Mouse (Mus musculus): ENCODE measurements at regions not wholly inside any gene's neighbourhood (a gene's known extent, or its start where the extent isn't known, plus 50 kb on each side); places are given as distances from the start of the nearest gene placed in this dataset.

- DNase-seq, result no peak
Measured at GRCm38 (mm10) chr13:107873244-107873667, 171.0 kb upstream of the Smim15 start.

DNA sequence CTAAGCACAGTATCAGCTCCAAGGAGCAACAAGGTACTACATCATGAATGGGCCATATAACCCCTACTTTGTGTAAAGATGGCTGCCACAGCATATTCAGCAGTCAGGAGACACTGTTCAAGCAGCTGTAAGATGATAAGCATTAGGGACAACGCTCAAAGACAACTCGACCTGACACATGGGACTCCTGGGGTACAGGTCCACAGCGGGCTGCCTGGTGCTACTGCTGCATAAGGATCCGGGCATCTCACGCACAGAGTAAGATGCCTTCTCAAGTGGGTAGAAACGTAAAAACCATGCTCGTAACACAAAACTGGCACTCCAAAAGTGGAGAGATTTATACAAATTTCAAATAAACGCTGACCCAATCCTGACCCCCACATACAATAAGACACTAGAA lies 171.7 kb upstream of the Smim15 start:
- no peak for DNase-seq

- no peak for DNase-seq
Measured at GRCm38 (mm10) chr13:107872137-107872536, 172.1 kb upstream of the Smim15 start.

DNA sequence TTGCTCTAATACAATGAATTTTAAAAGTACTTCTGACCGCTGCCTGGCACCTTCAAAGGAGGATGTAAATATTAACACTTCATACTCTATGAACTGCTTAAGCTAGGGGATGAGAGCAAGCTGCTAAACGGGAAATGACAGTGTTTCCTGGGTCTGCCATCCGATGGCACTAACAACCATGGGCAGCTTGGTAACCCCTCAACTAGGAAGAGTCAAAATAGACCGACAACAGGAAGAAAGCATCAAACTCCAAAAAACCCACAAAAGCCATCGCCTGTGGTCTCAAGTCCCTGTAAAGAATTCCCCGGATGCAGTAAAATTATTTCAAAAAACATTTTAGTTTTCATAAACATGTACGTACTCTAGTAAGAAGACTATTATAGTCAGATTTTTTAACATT lies 175.3 kb upstream of the Smim15 start:
- DNase-seq, result no peak

DNA sequence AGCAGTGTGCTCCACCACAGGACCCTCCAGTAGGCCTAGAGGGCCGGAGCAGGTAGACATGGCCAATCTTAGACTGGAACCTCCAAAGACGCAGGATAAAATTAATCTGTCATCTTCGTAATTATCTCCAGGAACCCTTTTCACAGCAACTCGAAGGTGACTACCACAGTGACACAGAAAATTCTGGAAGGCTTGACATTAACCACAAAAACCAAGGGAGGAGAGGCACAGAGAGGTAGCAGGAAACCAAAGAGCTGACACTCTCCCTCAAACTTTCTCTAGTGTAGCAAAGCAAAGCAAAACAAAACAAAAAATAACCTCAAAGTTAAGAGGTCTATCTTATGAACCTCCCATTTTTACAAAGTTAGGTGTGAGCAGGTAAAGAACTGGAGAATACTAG lies 177.4 kb upstream of the Smim15 start:
- DNase-seq, result no peak

DNA sequence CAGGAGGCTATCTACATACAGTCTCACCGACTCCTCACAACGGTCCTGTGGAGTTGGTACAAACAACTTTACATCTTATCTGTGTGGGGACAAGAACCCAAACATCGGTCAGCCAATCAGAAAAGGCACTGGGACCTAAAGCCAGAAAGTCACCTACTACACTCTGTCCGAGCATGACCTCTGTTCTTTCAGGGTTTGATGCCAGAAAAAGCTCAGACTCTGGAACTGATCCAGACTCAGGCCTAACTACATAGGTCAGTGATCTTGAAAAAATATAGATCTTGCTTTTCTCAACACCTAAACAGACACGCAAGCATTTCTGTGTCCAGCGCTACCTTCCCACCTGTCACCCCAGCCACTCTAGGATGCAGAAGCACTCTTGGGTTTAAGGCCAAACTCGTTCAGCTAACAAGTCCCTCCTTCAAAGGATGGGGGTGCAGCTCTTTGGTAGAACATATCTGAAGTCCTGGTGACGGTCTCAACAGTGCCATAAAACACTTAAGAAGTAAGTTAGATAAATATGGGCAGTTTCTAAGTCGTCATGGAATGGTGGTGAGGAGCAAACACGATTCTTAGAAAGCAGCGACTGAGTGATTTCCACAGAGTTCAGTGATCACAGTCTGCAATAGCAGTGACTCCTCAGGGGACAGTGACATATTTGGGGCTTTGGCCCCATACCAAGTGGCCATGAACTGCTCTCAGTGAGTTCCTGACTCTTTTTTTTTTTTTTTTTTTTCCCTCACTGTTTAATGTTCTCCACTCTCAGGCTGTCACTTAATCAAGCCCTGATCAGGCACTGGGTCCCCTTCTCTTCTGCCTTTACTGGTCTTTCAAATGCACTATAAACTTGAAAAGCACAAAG lies 181.2 kb upstream of the Smim15 start:
- no peak for DNase-seq

GRCm38 (mm10) chr13:107861384-107862134 lies 182.7 kb upstream of the Smim15 start:
- DNase-seq, result no peak

GRCm38 (mm10) chr13:107857043-107857755 lies 187.0 kb upstream of the Smim15 start:
- no peak for DNase-seq

- no peak for DNase-seq
Measured at GRCm38 (mm10) chr13:107850907-107851560, 193.2 kb upstream of the Smim15 start.

GRCm38 (mm10) chr13:107848871-107849270 lies 195.4 kb upstream of the Smim15 start:
- no peak for DNase-seq

DNA sequence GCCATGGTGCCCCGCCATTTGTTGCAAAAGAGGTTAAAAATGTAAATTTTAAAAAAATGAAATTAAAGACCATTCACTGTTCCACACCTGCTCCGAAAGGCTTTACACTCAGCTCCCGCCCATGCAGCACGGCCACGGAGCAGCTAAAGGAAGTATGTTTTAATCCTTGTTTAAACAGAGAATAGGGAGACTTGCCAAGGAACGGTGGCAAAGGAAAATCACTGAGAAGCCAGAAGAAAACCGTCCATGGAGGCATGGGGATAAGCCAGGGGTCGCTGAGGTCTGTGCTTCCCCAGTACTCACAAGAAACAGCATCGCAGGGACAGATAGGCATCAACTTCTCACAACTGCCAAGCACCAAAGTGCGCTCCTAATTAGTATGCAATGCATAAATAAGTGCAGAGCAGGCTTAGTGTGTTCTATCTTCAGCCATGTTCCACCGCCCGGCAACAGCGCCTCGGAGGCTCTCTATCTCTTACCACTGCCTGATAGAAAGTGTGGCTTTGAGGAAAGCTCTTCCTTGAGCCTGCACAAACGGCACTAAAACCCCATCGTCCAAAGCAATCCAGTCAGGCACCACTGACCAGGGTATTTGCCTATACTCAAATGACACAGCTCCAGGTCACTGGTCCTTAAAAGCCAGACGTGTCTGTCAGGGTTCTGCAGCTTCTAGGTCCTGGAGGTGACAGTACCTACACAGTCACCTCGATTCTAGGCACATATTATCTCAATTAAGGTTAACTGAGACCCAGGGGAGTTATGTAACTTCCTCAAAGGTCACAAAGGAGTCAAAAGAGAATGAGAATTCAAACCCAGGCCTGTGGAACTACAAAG lies 196.8 kb upstream of the Smim15 start:
- no peak for DNase-seq

GRCm38 (mm10) chr13:107846621-107847178 lies 197.5 kb upstream of the Smim15 start:
- no peak for DNase-seq

DNA sequence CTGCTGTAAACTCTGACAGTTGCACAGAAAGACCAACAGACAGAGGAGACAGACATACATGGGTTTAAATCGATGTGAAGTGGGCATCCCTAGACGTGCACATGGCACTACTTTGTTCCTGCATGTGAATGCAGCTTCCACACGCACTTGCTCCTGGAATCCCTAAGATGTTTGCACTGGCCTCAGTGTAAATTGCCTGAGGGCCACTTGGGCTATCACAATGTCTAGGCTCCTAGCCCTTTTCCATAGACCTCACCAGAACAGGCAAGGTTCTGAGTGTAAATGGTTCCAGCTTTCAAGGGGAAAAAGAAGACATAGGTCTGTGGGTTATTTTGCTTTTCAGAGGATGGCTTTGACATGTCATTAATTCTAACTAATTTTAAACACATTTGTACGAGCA lies 198.4 kb upstream of the Smim15 start:
- DNase-seq, result no peak

DNA sequence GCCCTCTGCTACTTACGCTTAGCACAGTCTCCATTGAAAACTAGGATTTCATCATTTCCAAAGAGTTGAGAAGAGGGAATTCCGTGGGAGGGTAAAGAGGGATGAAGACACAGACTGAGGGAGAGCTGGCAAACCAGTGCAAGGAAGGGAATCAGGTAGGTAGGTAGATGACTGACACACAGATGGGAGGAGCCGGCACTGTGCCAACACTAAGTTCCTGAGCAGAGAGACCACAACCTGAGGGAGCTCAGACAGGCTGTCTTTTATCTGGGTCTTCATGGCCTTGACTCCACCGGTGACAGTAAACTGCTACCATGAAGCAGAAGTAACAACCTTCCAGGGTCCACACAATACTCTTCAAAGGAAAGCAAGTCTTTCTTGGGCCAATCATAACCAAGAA lies 200.2 kb upstream of the Smim15 start:
- DNase-seq, result no peak

DNA sequence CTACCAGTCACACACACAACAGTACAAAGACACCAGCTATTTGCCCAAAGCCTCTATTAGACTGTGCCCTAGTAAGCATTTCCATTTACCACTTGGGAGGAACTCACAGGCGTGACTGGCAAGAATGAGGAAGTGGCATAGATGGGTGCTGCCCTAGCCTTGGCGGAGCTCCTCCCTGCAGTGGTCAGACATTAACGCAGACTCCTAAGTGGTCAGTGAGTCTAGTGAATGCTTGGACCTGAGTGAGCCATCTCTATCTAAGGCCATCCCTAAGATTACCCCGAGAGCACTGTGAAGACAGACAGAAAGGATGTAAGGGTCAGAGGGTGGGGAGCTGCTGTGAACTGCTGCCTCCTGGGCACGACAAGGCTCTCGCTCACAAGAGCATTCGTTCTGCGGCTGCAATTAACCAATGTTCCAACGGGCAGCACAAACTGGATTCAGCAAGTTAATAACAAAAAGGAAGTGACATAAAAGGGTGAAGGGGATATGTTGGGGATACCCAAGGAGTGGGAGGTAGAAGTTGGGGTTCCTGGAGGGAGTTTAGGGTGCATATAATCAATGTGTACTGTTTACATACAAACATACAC lies 206.0 kb upstream of the Smim15 start:
- no peak for DNase-seq

GRCm38 (mm10) chr13:107837206-107837952 lies 206.9 kb upstream of the Smim15 start:
- no peak for DNase-seq

- DNase-seq, result no peak
Measured at GRCm38 (mm10) chr13:107835756-107836385, 208.4 kb upstream of the Smim15 start.

GRCm38 (mm10) chr13:107831997-107832396 lies 212.2 kb upstream of the Smim15 start:
- no peak for DNase-seq

DNA sequence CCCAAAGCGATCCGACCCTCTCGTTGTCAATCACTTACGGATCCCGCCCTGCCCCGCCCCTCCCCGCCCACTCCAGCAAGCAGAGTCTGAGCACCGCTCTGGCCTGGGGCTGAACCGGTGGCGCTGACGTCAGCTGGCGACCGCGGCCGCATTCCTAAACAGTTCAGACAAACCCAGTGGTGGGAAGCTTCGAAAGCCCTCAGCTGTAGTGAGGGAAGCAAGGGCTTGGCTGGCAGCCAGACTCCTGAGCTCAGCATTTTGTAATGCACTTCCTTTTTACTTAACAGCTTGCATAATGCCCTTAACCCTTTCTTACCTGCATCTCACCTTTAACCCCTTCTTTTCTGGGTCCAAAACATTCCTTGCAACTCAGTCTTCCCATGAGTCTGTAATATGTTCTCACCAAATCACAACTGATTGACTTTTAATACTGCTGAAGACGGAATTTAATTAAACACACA lies 213.0 kb upstream of the Smim15 start:
- peak; percentile 95 for DNase-seq

- no peak for DNase-seq
Measured at GRCm38 (mm10) chr13:107830281-107830680, 214.0 kb upstream of the Smim15 start.
